Mouse (Mus musculus) liver, embryonic 12.5 days (tissue): ENCODE results near the gene Gprc5a. TPM values are rescaled to one million over a fixed set of nuclear protein-coding genes. Genes with fewer than 3 reads are reported as not detected.

Experiments
- ATAC-seq: fragments of 200-750 bp; cut with Nextera tagmentation; 2 replicates; pipeline ENCODE4 v1.8.0; 2017; ENCODE audit warnings: moderate number of reproducible peaks, mild to moderate bottlenecking, moderate library complexity
- H3K27ac ChIP-seq: fragments of 300-500 bp; sonication (generic); 2 replicates; pipeline ENCODE4 v1.5.1; 2016; ENCODE audit warnings: mild to moderate bottlenecking
- H3K27me3 ChIP-seq: fragments of 300-500 bp; sonication (generic); replicated peaks from 2 replicates; pipeline ENCODE4 v1.6.1; 2016; ENCODE audit warnings: mild to moderate bottlenecking, moderate library complexity
- H3K36me3 ChIP-seq: fragments of 300-500 bp; sonication (generic); 2 replicates; pipeline ENCODE4 v1.6.1; 2016; ENCODE audit warnings: mild to moderate bottlenecking, moderate library complexity
- H3K4me1 ChIP-seq: fragments of 300-500 bp; sonication (generic); 2 replicates; pipeline ENCODE4 v1.6.1; 2016
- H3K4me2 ChIP-seq: fragments of 300-500 bp; sonication (generic); 2 replicates; pipeline ENCODE4 v1.6.1; 2016; ENCODE audit warnings: mild to moderate bottlenecking, moderate library complexity
- H3K4me3 ChIP-seq: fragments of 300-500 bp; sonication (generic); 2 replicates; pipeline ENCODE4 v1.5.1; 2016; ENCODE audit warnings: mild to moderate bottlenecking, moderate library complexity
- H3K9ac ChIP-seq: fragments of 300-500 bp; sonication (generic); 2 replicates; pipeline ENCODE4 v1.6.1; 2016; ENCODE audit warnings: mild to moderate bottlenecking, moderate library complexity
- H3K9me3 ChIP-seq: fragments of 300-500 bp; sonication (generic); replicated peaks from 2 replicates; pipeline ENCODE4 v1.6.1; 2016; ENCODE audit warnings: mild to moderate bottlenecking, moderate library complexity
- WGBS: fragments of 180-500 bp; shearing (Covaris S2); methylation state at CpG from one replicate; pipeline ENCODE4 v1.1.7; 2016; ENCODE audit not compliant: insufficient replicate concordance; 5-methylcytosine and 5-hydroxymethylcytosine counted together
- polyA plus RNA-seq: library from polyadenylated mRNA; unstranded; fragments of >200 nt; fragmentation: Nextera tagmentation; extraction: Ambion mirVana; gene quantifications from 2 replicates; pipeline ENCODE4 v1.2.1, GENCODE M21; 2016

The Gprc5a gene
- polyA plus RNA-seq, 1 experiment from 2014 or later = 0.64 TPM

GRCm38 (mm10) chr6:135076202-135076601, 10.8 kb downstream of the Gprc5a start:
- no peak for ATAC-seq
- no peak overlapping the region for H3K27ac ChIP-seq
- no peak overlapping the region for H3K4me2 ChIP-seq
- H3K9ac ChIP-seq = no peak overlapping the region
- no peaks in the 10 kb centered on the region; the same call in 1 of the 2 replicates for H3K27me3 ChIP-seq
- H3K9me3 ChIP-seq = no peaks in the 10 kb centered on the region
- no peak overlapping the region for H3K4me3 ChIP-seq
- H3K4me1 ChIP-seq = no peaks in the 10 kb centered on the region
- 66% methylated on average over 3 of the region's 3 CpGs for WGBS
- H3K36me3 ChIP-seq = no peaks in the 10 kb centered on the region

- no peak overlapping the region for H3K4me3 ChIP-seq
- H3K9me3 ChIP-seq = no peaks in the 10 kb centered on the region
- no peak overlapping the region for H3K9ac ChIP-seq
- WGBS = 39% methylated on average over 12 of the region's 12 CpGs
- no peaks in the 10 kb centered on the region; the same call in 1 of the 2 replicates for H3K27me3 ChIP-seq
- H3K4me1 ChIP-seq = no peaks in the 10 kb centered on the region
- ATAC-seq = no peak
- no peak overlapping the region for H3K27ac ChIP-seq
- no peak overlapping the region for H3K4me2 ChIP-seq
- H3K36me3 ChIP-seq = no peaks in the 10 kb centered on the region
Observed at GRCm38 (mm10) chr6:135078420-135078819, 13.0 kb downstream of the Gprc5a start.

- no peaks in the 10 kb centered on the region for H3K36me3 ChIP-seq
- H3K27me3 ChIP-seq = no peaks in the 10 kb centered on the region; the same call in 1 of the 2 replicates
- no peak overlapping the region for H3K4me3 ChIP-seq
- no peaks in the 10 kb centered on the region for H3K4me1 ChIP-seq
- H3K9ac ChIP-seq = no peak overlapping the region
- H3K9me3 ChIP-seq = no peaks in the 10 kb centered on the region
- H3K27ac ChIP-seq = no peak overlapping the region
- ATAC-seq = no peak
- 52% methylated on average over 10 of the region's 10 CpGs for WGBS
- no peak overlapping the region for H3K4me2 ChIP-seq
Observed at GRCm38 (mm10) chr6:135083991-135084502, 18.6 kb downstream of the Gprc5a start.

- WGBS = 85% methylated on average over 1 of the region's 1 CpGs
Observed at GRCm38 (mm10) chr6:135085703-135086102, 20.3 kb downstream of the Gprc5a start.

GRCm38 (mm10) chr6:135087721-135088451, 22.4 kb downstream of the Gprc5a start:
- Histone ChIP-seq H3K4me2 (peak overlapping the region; percentile 8; the same call in 1 of the 2 replicates), H3K9ac (no peak overlapping the region), H3K9me3 (no peaks in the 10 kb centered on the region), H3K36me3 (no peaks in the 10 kb centered on the region), H3K27me3 (0 out of 2 replicates have a peak, but pooled peaks cover 4% of the 10 kb centered on the region), H3K4me1 (no peaks in the 10 kb centered on the region), H3K27ac (no peak overlapping the region), H3K4me3 (no peak overlapping the region)
- ATAC-seq = no peak
- WGBS = 23% methylated on average over 19 of the region's 19 CpGs

More at GRCm38 (mm10) chr6:135085703-135086102, 20.3 kb downstream of the Gprc5a start:
- Histone ChIP-seq H3K9me3 (no peaks in the 10 kb centered on the region), H3K4me3 (no peak overlapping the region), H3K27me3 (0 out of 2 replicates have a peak, but pooled peaks cover 4% of the 10 kb centered on the region), H3K4me2 (no peak overlapping the region), H3K27ac (no peak overlapping the region), H3K4me1 (no peaks in the 10 kb centered on the region), H3K9ac (no peak overlapping the region), H3K36me3 (no peaks in the 10 kb centered on the region)
- no peak for ATAC-seq

GRCm38 (mm10) chr6:135089786-135090185, 24.3 kb downstream of the Gprc5a start:
- H3K27ac ChIP-seq = no peak overlapping the region
- ATAC-seq = no peak
- H3K9me3 ChIP-seq = no peaks in the 10 kb centered on the region
- 0 out of 2 replicates have a peak, but pooled peaks cover 4% of the 10 kb centered on the region for H3K27me3 ChIP-seq
- no peak overlapping the region for H3K4me2 ChIP-seq
- no peak overlapping the region for H3K9ac ChIP-seq
- H3K4me3 ChIP-seq = no peak overlapping the region
- no peaks in the 10 kb centered on the region for H3K4me1 ChIP-seq
- no peaks in the 10 kb centered on the region for H3K36me3 ChIP-seq
- 26% methylated on average over 8 of the region's 8 CpGs for WGBS

DNA sequence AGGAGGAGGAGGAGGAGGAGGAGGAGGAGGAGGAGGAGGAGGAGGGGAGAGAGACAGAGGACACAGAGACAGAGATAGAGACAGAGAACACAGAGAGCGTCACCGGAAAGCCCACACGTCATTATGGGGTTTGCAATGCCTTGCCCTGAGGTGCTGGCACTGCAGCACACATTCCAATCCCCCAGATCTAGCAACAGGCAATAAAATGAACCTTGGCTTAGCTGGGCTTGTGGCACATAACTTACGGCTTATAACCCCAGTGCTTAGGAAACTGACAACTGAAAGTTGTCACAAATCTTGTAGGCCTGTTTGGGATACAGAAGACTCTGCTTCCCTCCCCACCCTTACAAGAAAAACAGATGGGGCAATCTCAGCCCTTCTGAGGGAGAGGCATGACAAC, 25.2 kb downstream of the Gprc5a start:
- Histone ChIP-seq H3K4me3 (no peak overlapping the region), H3K36me3 (no peaks in the 10 kb centered on the region), H3K9ac (no peak overlapping the region), H3K27ac (no peak overlapping the region), H3K27me3 (0 out of 2 replicates have a peak, but pooled peaks cover 4% of the 10 kb centered on the region), H3K9me3 (no peaks in the 10 kb centered on the region), H3K4me1 (no peaks in the 10 kb centered on the region), H3K4me2 (no peak overlapping the region)
- ATAC-seq = no peak
- WGBS = 70% methylated on average over 4 of the region's 4 CpGs

DNA sequence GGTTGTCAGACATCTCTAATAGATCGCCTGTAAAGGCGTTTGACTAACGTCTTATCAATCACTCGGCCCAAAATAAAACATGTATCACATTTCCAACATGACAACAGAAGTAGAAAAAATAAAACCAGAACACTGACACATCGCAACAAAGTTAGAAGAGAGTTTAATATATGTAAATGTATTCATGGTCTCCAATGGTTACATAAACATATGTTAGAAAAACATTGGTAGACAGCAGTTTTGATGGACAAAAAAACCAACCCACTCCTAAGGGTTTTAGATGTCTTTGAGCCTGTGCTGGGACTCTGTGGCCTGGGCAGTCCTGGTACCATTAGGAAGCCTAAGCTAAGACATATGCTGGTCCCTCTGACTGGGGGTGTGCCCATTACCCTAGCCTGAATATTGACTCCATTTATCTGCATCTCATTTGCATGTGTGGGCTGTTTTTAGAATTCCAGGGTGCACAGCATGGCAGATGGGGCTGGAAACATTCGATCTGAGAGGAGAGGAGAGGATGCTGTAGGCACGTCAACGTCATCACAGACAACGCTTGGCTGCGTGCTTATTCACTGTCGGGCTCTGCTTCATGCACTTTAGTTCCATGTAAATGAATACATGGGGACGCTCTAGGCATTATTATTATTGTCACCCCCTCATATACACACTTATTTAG, 27.5 kb downstream of the Gprc5a start:
- WGBS = 73% methylated on average over 12 of the region's 12 CpGs
- H3K27ac ChIP-seq = no peak overlapping the region

GRCm38 (mm10) chr6:135100787-135101472, 35.5 kb downstream of the Gprc5a start:
- Histone ChIP-seq H3K27ac (no peak overlapping the region), H3K27me3 (peaks cover 14% of the 10 kb centered on the region; the same call in 1 of the 2 replicates), H3K4me3 (no peak overlapping the region), H3K9ac (no peak overlapping the region), H3K9me3 (no peaks in the 10 kb centered on the region), H3K4me1 (no peaks in the 10 kb centered on the region), H3K36me3 (no peaks in the 10 kb centered on the region), H3K4me2 (no peak overlapping the region)
- WGBS = 67% methylated on average over 15 of the region's 15 CpGs
- no peak for ATAC-seq

More for the DNA sequence above, 27.5 kb downstream of the Gprc5a start:
- H3K27me3 ChIP-seq = 0 out of 2 replicates have a peak, but pooled peaks cover 4% of the 10 kb centered on the region
- H3K4me2 ChIP-seq = no peak overlapping the region
- no peak for ATAC-seq
- H3K36me3 ChIP-seq = no peaks in the 10 kb centered on the region
- H3K4me3 ChIP-seq = no peak overlapping the region
- H3K9me3 ChIP-seq = no peaks in the 10 kb centered on the region
- H3K4me1 ChIP-seq = no peaks in the 10 kb centered on the region
- no peak overlapping the region for H3K9ac ChIP-seq

- Histone ChIP-seq H3K27ac (no peak overlapping the region), H3K4me2 (no peak overlapping the region), H3K36me3 (no peaks in the 10 kb centered on the region), H3K9me3 (no peaks in the 10 kb centered on the region), H3K9ac (no peak overlapping the region), H3K27me3 (peaks cover 14% of the 10 kb centered on the region; the same call in 1 of the 2 replicates), H3K4me1 (no peaks in the 10 kb centered on the region), H3K4me3 (no peak overlapping the region)
- no peak for ATAC-seq
- WGBS = 52% methylated on average over 5 of the region's 5 CpGs
Observed at GRCm38 (mm10) chr6:135102736-135103303, 37.4 kb downstream of the Gprc5a start.

DNA sequence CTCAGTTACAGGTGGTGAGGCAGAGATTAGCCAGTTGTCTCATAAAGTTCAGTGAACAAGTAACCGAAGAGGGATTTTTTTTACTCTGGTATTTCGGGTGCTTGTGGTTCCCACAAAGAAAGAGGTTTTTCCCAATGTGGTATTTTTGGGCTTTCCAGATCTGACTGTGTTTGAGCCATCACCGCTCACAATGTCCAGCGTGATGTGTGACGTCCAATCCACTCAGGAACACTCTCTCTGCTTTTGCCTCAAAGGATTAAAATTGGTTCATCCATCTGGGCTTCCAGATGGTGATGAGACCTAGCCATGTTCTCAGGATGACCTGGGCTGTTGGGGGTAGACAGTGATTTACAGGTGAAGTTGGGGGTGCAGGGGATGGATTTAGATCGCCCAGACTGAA, 41.6 kb downstream of the Gprc5a start:
- Histone ChIP-seq H3K9ac (no peak overlapping the region), H3K4me1 (no peaks in the 10 kb centered on the region), H3K27me3 (peaks cover 14% of the 10 kb centered on the region; the same call in 1 of the 2 replicates), H3K4me2 (no peak overlapping the region), H3K4me3 (no peak overlapping the region), H3K27ac (no peak overlapping the region), H3K9me3 (no peaks in the 10 kb centered on the region), H3K36me3 (no peaks in the 10 kb centered on the region)
- ATAC-seq = no peak
- WGBS = 69% methylated on average over 6 of the region's 6 CpGs
